Mouse (Mus musculus) stomach, postnatal 0 days (tissue): Measurements from ENCODE around the gene Cks1b. TPM values are rescaled to one million over a fixed set of nuclear protein-coding genes. Genes with fewer than 3 reads are reported as not detected.

ENCODE experiments used
- ATAC-seq: fragments of 200-750 bp; cut with Nextera tagmentation; 2 replicates; pipeline ENCODE4 v1.8.0; 2017; ENCODE audit not compliant: low FRiP score, low TSS enrichment
- DNase-seq: peaks from one replicate; pipeline ENCODE4 v3.0.0-alpha.2; 2016; ENCODE audit warnings: low spot score
- H3K27ac ChIP-seq: fragments of 300-500 bp; sonication (generic); replicated peaks from 2 replicates; pipeline ENCODE4 v1.5.1; 2014; ENCODE audit warnings: mild to moderate bottlenecking, control low read depth
- H3K27me3 ChIP-seq: fragments of 300-500 bp; sonication (generic); 2 replicates; pipeline ENCODE4 v1.6.1; 2014; ENCODE audit warnings: low read length; ENCODE audit not compliant: control insufficient read depth, insufficient read depth
- H3K36me3 ChIP-seq: fragments of 300-500 bp; sonication (generic); 2 replicates; pipeline ENCODE4 v1.6.1; 2014; ENCODE audit warnings: low read length, mixed read lengths; ENCODE audit not compliant: control insufficient read depth, insufficient read depth
- H3K4me1 ChIP-seq: fragments of 300-500 bp; sonication (generic); replicated peaks from 2 replicates; pipeline ENCODE4 v1.6.1; 2014; ENCODE audit warnings: antibody characterized with exemption; ENCODE audit not compliant: control insufficient read depth, insufficient read depth
- H3K4me2 ChIP-seq: fragments of 300-500 bp; sonication (generic); replicated peaks from 2 replicates; pipeline ENCODE4 v1.6.1; 2014; ENCODE audit warnings: low read depth, mild to moderate bottlenecking, control low read depth, moderate library complexity
- H3K4me3 ChIP-seq: fragments of 300-500 bp; sonication (generic); 2 replicates; pipeline ENCODE4 v1.5.1; 2014; ENCODE audit warnings: low read depth, low read length, control low read depth
- H3K9ac ChIP-seq: fragments of 300-500 bp; sonication (generic); 2 replicates; pipeline ENCODE4 v1.6.1; 2014; ENCODE audit warnings: mild to moderate bottlenecking, low read length, control low read depth, mixed read lengths
- H3K9me3 ChIP-seq: fragments of 300-500 bp; sonication (generic); 2 replicates; pipeline ENCODE4 v1.6.1; 2016; ENCODE audit warnings: low read length; ENCODE audit not compliant: control insufficient read depth
- CTCF ChIP-seq: IDR thresholded peaks from 2 replicates; pipeline ENCODE4 v1.5.1; 2016; ENCODE audit warnings: antibody characterized with exemption, low read depth, mild to moderate bottlenecking, moderate library complexity
- EP300 ChIP-seq: optimal IDR thresholded peaks from 2 replicates; pipeline ENCODE3; 2016; ENCODE audit warnings: antibody characterized with exemption
- WGBS: fragments of 180-500 bp; shearing (Covaris S2); extraction: QIAGEN DNeasy Blood & Tissue Kit; methylation state at CpG from one replicate; pipeline ENCODE4 v1.1.7; 2014; 5-methylcytosine and 5-hydroxymethylcytosine counted together
- polyA plus RNA-seq: library from polyadenylated mRNA; unstranded; fragments of >200 nt; fragmentation: Nextera tagmentation; extraction: Ambion mirVana; gene quantifications from 2 replicates; pipeline ENCODE4 v1.2.1, GENCODE M21; 2015

Cks1b gene
- polyA plus RNA-seq, 1 experiment from 2014 or later: 179 TPM

- no peaks in the 10 kb centered on the region for H3K9me3 ChIP-seq
- H3K27me3 ChIP-seq: no peaks in the 10 kb centered on the region
- peak overlapping the region; percentile 53 for H3K4me3 ChIP-seq
- H3K4me2 ChIP-seq: peak overlapping the region; percentile 73
- H3K4me1 ChIP-seq: peaks cover 6% of the 10 kb centered on the region
- TF ChIP-seq CTCF: no peak
- no peak for TF ChIP-seq EP300
- DNase-seq (no peak), ATAC-seq (no peak)
- H3K36me3 ChIP-seq: peaks cover 14% of the 10 kb centered on the region
- no peak overlapping the region for H3K27ac ChIP-seq
- 62% methylated on average over 6 of the region's 6 CpGs for WGBS
- peak overlapping the region; percentile 31; the same call in 1 of the 2 replicates for H3K9ac ChIP-seq
Measured at GRCm38 (mm10) chr3:89422556-89423205, 4.5 kb upstream of the Cks1b start.

- Histone ChIP-seq H3K27me3 (no peaks in the 10 kb centered on the region), H3K9me3 (no peaks in the 10 kb centered on the region), H3K27ac (peak overlapping the region; percentile 86), H3K36me3 (peaks cover 10% of the 10 kb centered on the region), H3K4me3 (peak overlapping the region; percentile 53), H3K4me1 (peaks cover 6% of the 10 kb centered on the region), H3K4me2 (peak overlapping the region; percentile 73), H3K9ac (peak overlapping the region; percentile 74)
- 10% methylated on average over 22 of the region's 22 CpGs for WGBS
- ATAC-seq (no peak), DNase-seq (no peak)
- TF ChIP-seq CTCF: no peak
- no peak for TF ChIP-seq EP300
Measured at GRCm38 (mm10) chr3:89421810-89422473, 3.8 kb upstream of the Cks1b start.

GRCm38 (mm10) chr3:89421002-89421774 lies 3.0 kb upstream of the Cks1b start:
- no peaks in the 10 kb centered on the region for H3K9me3 ChIP-seq
- H3K4me3 ChIP-seq: peak overlapping the region; percentile 53
- TF ChIP-seq EP300: no peak
- TF ChIP-seq CTCF: no peak
- peak overlapping the region; percentile 74 for H3K9ac ChIP-seq
- peak overlapping the region; percentile 73 for H3K4me2 ChIP-seq
- H3K4me1 ChIP-seq: peaks cover 6% of the 10 kb centered on the region
- ATAC-seq: peak; percentile 77
- 3% methylated on average over 11 of the region's 11 CpGs for WGBS
- no peaks in the 10 kb centered on the region for H3K27me3 ChIP-seq
- H3K36me3 ChIP-seq: peaks cover 10% of the 10 kb centered on the region; the same call in 1 of the 2 replicates
- peak; percentile 82 for DNase-seq
- peak overlapping the region; percentile 90 for H3K27ac ChIP-seq

DNA sequence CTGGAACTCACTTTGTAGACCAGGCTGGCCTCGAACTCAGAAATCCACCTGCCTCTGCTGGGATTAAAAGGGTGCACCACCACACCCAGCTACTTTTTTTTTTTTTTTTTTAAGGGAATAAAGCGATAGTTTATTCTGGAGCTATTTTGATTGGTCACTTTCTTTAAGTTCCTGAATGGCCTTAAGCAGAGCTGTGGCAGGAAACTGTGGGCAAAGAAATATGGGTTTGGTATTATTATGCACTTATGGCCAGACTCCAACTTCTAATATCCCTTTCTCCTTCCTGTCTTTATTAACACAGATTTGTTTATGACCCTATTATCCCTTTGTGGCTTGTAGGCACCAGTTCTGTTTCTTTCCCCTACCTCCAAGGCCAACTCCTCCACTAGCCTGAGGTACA lies 2.2 kb upstream of the Cks1b start:
- Histone ChIP-seq H3K27me3 (no peaks in the 10 kb centered on the region), H3K36me3 (peaks cover 13% of the 10 kb centered on the region; the same call in 1 of the 2 replicates), H3K4me2 (peak overlapping the region; percentile 73), H3K4me1 (peaks cover 6% of the 10 kb centered on the region), H3K4me3 (peak overlapping the region; percentile 53; the same call in 1 of the 2 replicates), H3K27ac (peak overlapping the region; percentile 90), H3K9me3 (no peaks in the 10 kb centered on the region), H3K9ac (peak overlapping the region; percentile 35; the same call in 1 of the 2 replicates)
- WGBS: 30% methylated on average over 2 of the region's 2 CpGs
- ATAC-seq (no peak), DNase-seq (no peak)
- TF ChIP-seq CTCF: no peak
- no peak for TF ChIP-seq EP300

- Histone ChIP-seq H3K4me1 (peaks cover 6% of the 10 kb centered on the region), H3K27me3 (no peaks in the 10 kb centered on the region), H3K4me3 (peak overlapping the region; percentile 69), H3K27ac (peak overlapping the region; percentile 99), H3K36me3 (peaks cover 11% of the 10 kb centered on the region; the same call in 1 of the 2 replicates), H3K9me3 (no peaks in the 10 kb centered on the region), H3K4me2 (peak overlapping the region; percentile 81), H3K9ac (peak overlapping the region; percentile 88)
- no peak for DNase-seq
- no peak for TF ChIP-seq CTCF
- TF ChIP-seq EP300: no peak
- WGBS: 23% methylated on average over 3 of the region's 3 CpGs
- no peak for ATAC-seq
Measured at GRCm38 (mm10) chr3:89419981-89420380, 1.8 kb upstream of the Cks1b start.
